Mouse (Mus musculus): ENCODE data around the gene Arrdc2.
"Not testable (repeated sequence)": the region's sequence is repeated elsewhere in the genome, so short reads cannot be mapped to it uniquely, and the experiment has no call there.

Gene Arrdc2

GRCm38 (mm10) chr8:70838654-70839407, 689 bp downstream of the Arrdc2 start:
- no peak for DNase-seq

- no peak for DNase-seq
Measured at GRCm38 (mm10) chr8:70836666-70837065, 2.9 kb downstream of the Arrdc2 start.

- DNase-seq: no peak
Measured at GRCm38 (mm10) chr8:70834071-70834470, 5.4 kb downstream of the Arrdc2 start.

- peak; percentile 75 for DNase-seq
Measured at GRCm38 (mm10) chr8:70833520-70833919, 6.0 kb downstream of the Arrdc2 start.

- no peak for DNase-seq
Measured at GRCm38 (mm10) chr8:70833018-70833482, 6.5 kb downstream of the Arrdc2 start.

- no peak for DNase-seq
Measured at GRCm38 (mm10) chr8:70832371-70832770, 7.1 kb downstream of the Arrdc2 start.

GRCm38 (mm10) chr8:70831517-70831916, 8.0 kb downstream of the Arrdc2 start:
- DNase-seq: no peak

- DNase-seq: no peak
Measured at GRCm38 (mm10) chr8:70827796-70828195, 11.7 kb downstream of the Arrdc2 start.

GRCm38 (mm10) chr8:70827010-70827409, 12.5 kb downstream of the Arrdc2 start:
- DNase-seq: no peak

GRCm38 (mm10) chr8:70825816-70826215, 13.7 kb downstream of the Arrdc2 start:
- no peak for DNase-seq

GRCm38 (mm10) chr8:70823802-70824201, 15.7 kb downstream of the Arrdc2 start:
- DNase-seq: no peak

- not testable (repeated sequence) for DNase-seq
Measured at GRCm38 (mm10) chr8:70822594-70822993, 16.9 kb downstream of the Arrdc2 start.

GRCm38 (mm10) chr8:70821992-70822391, 17.5 kb downstream of the Arrdc2 start:
- no peak for DNase-seq

GRCm38 (mm10) chr8:70821399-70821962, 18.0 kb downstream of the Arrdc2 start:
- DNase-seq: no peak

GRCm38 (mm10) chr8:70820101-70820935, 19.2 kb downstream of the Arrdc2 start:
- peak; percentile 81 for DNase-seq

- no peak for DNase-seq
Measured at GRCm38 (mm10) chr8:70816679-70817078, 22.8 kb downstream of the Arrdc2 start.

- DNase-seq: no peak
Measured at GRCm38 (mm10) chr8:70812885-70813284, 26.6 kb downstream of the Arrdc2 start.

GRCm38 (mm10) chr8:70812055-70812454, 27.5 kb downstream of the Arrdc2 start:
- no peak for DNase-seq

GRCm38 (mm10) chr8:70810962-70811680, 28.4 kb downstream of the Arrdc2 start:
- no peak for DNase-seq

GRCm38 (mm10) chr8:70808955-70809701, 30.4 kb downstream of the Arrdc2 start:
- no peak for DNase-seq

- no peak for DNase-seq
Measured at GRCm38 (mm10) chr8:70808239-70808638, 31.3 kb downstream of the Arrdc2 start, which contains the start of gene Il12rb1. Gene Il12rb1 (plus strand): TSS chr8:70808449.

- peak; percentile 89 for DNase-seq
Measured at GRCm38 (mm10) chr8:70807304-70807703, 32.2 kb downstream of the Arrdc2 start.

All from layer of hippocampus, adult 9-11 months (tissue).